17 mouse cellular contexts compared by ENCODE assay signal in the genomic region with DNA sequence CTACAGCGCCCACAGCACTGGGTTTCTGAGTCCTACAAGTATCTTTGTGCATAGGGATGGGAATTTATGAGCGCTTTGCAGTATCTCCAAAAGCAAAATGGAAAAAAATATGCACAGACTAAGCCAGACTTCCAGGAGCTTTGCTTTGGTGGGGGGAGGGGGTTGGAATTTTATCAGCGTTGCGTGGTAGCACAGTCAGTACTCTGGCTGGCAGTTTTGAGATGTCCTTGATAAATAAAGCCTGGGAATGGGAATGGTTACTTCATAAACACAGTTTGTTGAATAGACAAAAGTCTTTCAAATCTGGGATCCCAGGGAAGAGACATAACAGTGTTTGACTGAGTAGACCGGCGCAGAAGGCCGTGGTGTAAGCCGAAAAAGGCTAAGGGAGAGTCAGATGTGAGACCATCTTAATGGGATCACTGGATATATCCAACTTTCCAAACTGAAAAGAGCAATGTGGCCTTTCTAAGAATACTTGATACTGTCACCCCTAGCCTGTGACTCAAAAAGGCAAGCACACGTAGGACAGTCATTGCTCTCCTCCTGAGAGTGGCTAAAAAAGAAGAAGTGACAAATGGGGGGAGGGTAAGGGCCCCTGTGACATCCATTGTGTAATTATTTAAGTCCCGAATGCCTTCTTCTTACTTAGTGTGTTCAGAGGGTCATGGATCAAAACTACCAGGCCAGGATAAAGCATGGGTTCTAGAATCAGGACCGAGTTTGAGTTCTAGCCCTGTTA. TPM values are rescaled to one million over a fixed set of nuclear protein-coding genes. Genes with fewer than 3 reads are reported as not detected.
DNase-seq lines count a peak whose midpoint lies in the region; ATAC-seq and TF ChIP-seq lines count a peak whose summit lies in the region.
"Had no signal": no experiment of that assay in that cellular context is flagged by ENCODE, and none has a peak within 500 bp of the region (broad histone marks: within the 10 kb centered on the region; RNA-seq: fewer than 3 reads in every experiment).

No protein-coding gene starts in this region.

- no peak for TF ChIP-seq EP300 in lung, postnatal 0 days (IDR thresholded peaks at IDR 0.05)

- no peak overlapping the region for H3K27ac ChIP-seq in lung, postnatal 0 days (ENCODE audit: low read length)
- H3K27ac ChIP-seq in forebrain, embryonic 11.5 days (ENCODE audit: low read depth, low read length): no peak overlapping the region
- H3K27ac ChIP-seq: forebrain, embryonic 12.5 days; limb, embryonic 13.5 days had no signal

- no peaks in the 10 kb centered on the region for H3K27me3 ChIP-seq in lung, postnatal 0 days (replicated peaks; ENCODE audit: insufficient read depth, low read length)
- no peaks in the 10 kb centered on the region for H3K27me3 ChIP-seq in forebrain, embryonic 11.5 days (ENCODE audit: control insufficient read depth, insufficient read depth, low read length)
- H3K27me3 ChIP-seq: forebrain, embryonic 12.5 days; limb, embryonic 13.5 days; megakaryocyte, embryonic 14.5 days had no signal

- 81% methylated on average over 11 of the region's 11 CpGs for WGBS in lung, postnatal 0 days
- 92% methylated on average over 11 of the region's 11 CpGs for WGBS in forebrain, embryonic 11.5 days

- H3K9me3 ChIP-seq in lung, postnatal 0 days (ENCODE audit: low read length): no peaks in the 10 kb centered on the region
- H3K9me3 ChIP-seq in forebrain, embryonic 11.5 days (ENCODE audit: control insufficient read depth, low read length): no peaks in the 10 kb centered on the region
- H3K9me3 ChIP-seq: forebrain, embryonic 12.5 days; limb, embryonic 13.5 days; megakaryocyte, embryonic 14.5 days had no signal

- no peak for TF ChIP-seq CTCF in lung, postnatal 0 days (IDR thresholded peaks at IDR 0.05)

- no peaks in the 10 kb centered on the region for H3K4me1 ChIP-seq in lung, postnatal 0 days (ENCODE audit: insufficient read depth, low read depth, low read length)
- H3K4me1 ChIP-seq in forebrain, embryonic 11.5 days (replicated peaks; ENCODE audit: control insufficient read depth, insufficient read depth, low read length): peaks cover 4% of the 10 kb centered on the region; the same call in 1 of the 2 replicates

- no peak for ATAC-seq in lung, postnatal 0 days
- peak; percentile 82 for ATAC-seq in neutrophil, adult 5-6 weeks (ENCODE audit: extremely low read depth, insufficient number of reproducible peaks, low FRiP score, poor library complexity, severe bottlenecking)
- no peak for ATAC-seq in erythroid progenitor cell, adult 5-6 weeks (replicated peaks; ENCODE audit: low FRiP score, poor library complexity, severe bottlenecking)
- ATAC-seq in forebrain, embryonic 11.5 days (replicated peaks; ENCODE audit: low FRiP score): no peak
- ATAC-seq: intestine, embryonic 16.5 days had no signal

- no peak overlapping the region for H3K4me3 ChIP-seq in lung, postnatal 0 days (ENCODE audit: low read depth, low read length)
- no peak overlapping the region for H3K4me3 ChIP-seq in forebrain, embryonic 11.5 days (ENCODE audit: low read depth, low read length)
- H3K4me3 ChIP-seq: forebrain, embryonic 12.5 days; limb, embryonic 13.5 days; megakaryocyte, embryonic 14.5 days had no signal

- DNase-seq in lung, postnatal 0 days (ENCODE audit: low spot score): peak; percentile 56
- no peak for DNase-seq in lung, postnatal 14 days
- DNase-seq in MEL-GATA-1-ER (ENCODE audit: extremely low read depth, low read depth): peak; percentile 56
- DNase-seq in c-Kit-positive CD71-negative TER-119-negative erythroid progenitor cells, embryonic 14.5 days (ENCODE audit: low read depth): peak; percentile 51
- DNase-seq in forebrain, embryonic 11.5 days (ENCODE audit: low spot score): no peak
- no peak for DNase-seq in retina, postnatal 1 day
- DNase-seq: cerebellum, adult 8-10 months; heart, adult 18-20 months; heart, postnatal 4 days; kidney, postnatal 10 days; spleen, adult 18-20 months had no signal

- H3K4me2 ChIP-seq in lung, postnatal 0 days (replicated peaks; ENCODE audit: low read depth, low read length): no peak overlapping the region
- no peak overlapping the region for H3K4me2 ChIP-seq in forebrain, embryonic 11.5 days (ENCODE audit: low read depth, low read length, severe bottlenecking)
- H3K4me2 ChIP-seq: forebrain, embryonic 12.5 days; limb, embryonic 13.5 days had no signal

- H3K9ac ChIP-seq in lung, postnatal 0 days (replicated peaks; ENCODE audit: low read depth): no peak overlapping the region
- H3K9ac ChIP-seq in forebrain, embryonic 11.5 days (ENCODE audit: low read length): no peak overlapping the region
- H3K9ac ChIP-seq: forebrain, embryonic 12.5 days; limb, embryonic 13.5 days had no signal

- H3K36me3 ChIP-seq in lung, postnatal 0 days (ENCODE audit: insufficient read depth, low read length): no peaks in the 10 kb centered on the region
- no peaks in the 10 kb centered on the region for H3K36me3 ChIP-seq in forebrain, embryonic 11.5 days (ENCODE audit: control insufficient read depth, insufficient read depth, low read length)
- H3K36me3 ChIP-seq: forebrain, embryonic 12.5 days; limb, embryonic 13.5 days had no signal

RNA-seq across cellular contexts. Expression of a gene that starts 35.5 kb away (rescaled TPM):
- polyA plus RNA-seq in lung, postnatal 0 days (2015; fragmentation: Nextera tagmentation; extraction: Ambion mirVana): 3.2 and 4.2 TPM in 2 replicates
- 37.8 and 47.5 TPM in 2 replicates for total RNA-seq in neutrophil, adult 5-6 weeks (2017)
- 18.4 and 29.9 TPM in 2 replicates for total RNA-seq in erythroid progenitor cell, adult 5-6 weeks (2015; ENCODE audit: low replicate concordance)
- 8.7 and 9.5 TPM in 2 replicates for total RNA-seq in erythroid progenitor cell, adult 5-6 weeks (2017; ENCODE audit: low replicate concordance)
- 7.5 and 8.0 TPM in 2 replicates for polyA plus RNA-seq in forebrain, embryonic 11.5 days (2014; fragmentation: Nextera tagmentation; extraction: Ambion mirVana)

Comparison
In these comparisons a context has a peak if more than half of its experiments do, and no peak if none do; other contexts are left out.
1. DNase-seq: peak in lung, postnatal 0 days (single experiment), MEL-GATA-1-ER (single experiment) and c-Kit-positive CD71-negative TER-119-negative erythroid progenitor cells, embryonic 14.5 days (single experiment); none in lung, postnatal 14 days (single experiment), forebrain, embryonic 11.5 days (single experiment) and retina, postnatal 1 day (single experiment).